Mouse (Mus musculus): ENCODE data around the gene Lmntd1. TPM values are rescaled to one million over a fixed set of nuclear protein-coding genes. Genes with fewer than 3 reads are reported as not detected.

Gene Lmntd1
- total RNA-seq, 2 experiments from 2014 or later = 0.23 to 0.29 TPM

- no peak for DNase-seq
These were observed 9.5 kb downstream of the Lmntd1 start for GRCm38 (mm10) chr6:145604648-145605047.

- DNase-seq = no peak
These were observed 10.0 kb downstream of the Lmntd1 start for GRCm38 (mm10) chr6:145604126-145604525.

GRCm38 (mm10) chr6:145598794-145599555 lies 15.1 kb downstream of the Lmntd1 start:
- DNase-seq = no peak

GRCm38 (mm10) chr6:145595905-145596304 lies 18.2 kb downstream of the Lmntd1 start:
- no peak for DNase-seq

GRCm38 (mm10) chr6:145593991-145594390 lies 20.1 kb downstream of the Lmntd1 start:
- no peak for DNase-seq

- no peak for DNase-seq
These were observed 21.6 kb downstream of the Lmntd1 start for GRCm38 (mm10) chr6:145592531-145592998.

- no peak for DNase-seq
These were observed 22.1 kb downstream of the Lmntd1 start for GRCm38 (mm10) chr6:145592036-145592435.

- DNase-seq = no peak
These were observed 22.5 kb downstream of the Lmntd1 start for GRCm38 (mm10) chr6:145591578-145591977.

GRCm38 (mm10) chr6:145590501-145591293 lies 23.4 kb downstream of the Lmntd1 start:
- DNase-seq = no peak

DNA sequence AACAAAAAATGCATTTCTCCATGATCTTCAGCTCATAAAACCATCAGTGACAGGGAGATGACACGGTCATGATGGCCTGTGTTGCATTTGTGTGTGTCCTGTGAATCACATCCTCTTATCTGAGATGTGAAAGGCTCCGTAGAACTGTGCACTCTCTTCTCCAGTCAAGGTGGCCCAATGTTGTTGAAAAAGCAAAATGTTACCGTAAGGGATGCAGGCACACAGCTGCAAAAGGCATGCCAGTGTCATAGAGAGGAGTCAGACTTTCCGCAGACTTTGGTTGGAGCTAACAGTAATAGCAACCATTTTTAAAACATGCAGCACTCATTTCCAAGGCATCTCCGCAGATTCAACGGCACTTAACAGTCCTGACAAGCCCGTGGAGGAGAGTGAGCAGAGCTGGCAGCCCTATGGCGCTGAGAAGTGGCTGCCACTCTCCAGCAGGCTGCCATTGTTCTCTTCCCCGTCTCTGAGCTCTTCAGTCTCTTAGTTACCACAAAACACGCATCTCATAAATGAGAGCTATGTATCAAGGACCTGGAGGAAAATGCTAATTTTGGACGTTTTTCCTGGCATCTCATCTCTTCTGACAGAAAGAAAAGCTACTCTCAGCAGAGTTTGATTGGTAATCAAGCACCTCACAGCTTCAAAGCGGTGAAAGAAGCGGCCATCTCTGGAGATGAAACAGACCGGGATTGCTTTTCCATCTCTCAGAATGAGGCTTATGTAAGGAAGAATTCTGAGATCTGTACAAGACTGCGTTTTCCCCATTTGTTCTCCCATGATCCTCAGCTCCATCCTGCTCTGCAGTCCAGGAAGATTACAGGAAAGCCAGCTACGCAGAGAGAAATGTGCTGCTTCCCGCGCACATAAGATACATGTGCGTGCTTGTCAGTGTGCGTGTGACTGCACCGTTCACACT lies 28.8 kb downstream of the Lmntd1 start:
- no peak for DNase-seq

DNA sequence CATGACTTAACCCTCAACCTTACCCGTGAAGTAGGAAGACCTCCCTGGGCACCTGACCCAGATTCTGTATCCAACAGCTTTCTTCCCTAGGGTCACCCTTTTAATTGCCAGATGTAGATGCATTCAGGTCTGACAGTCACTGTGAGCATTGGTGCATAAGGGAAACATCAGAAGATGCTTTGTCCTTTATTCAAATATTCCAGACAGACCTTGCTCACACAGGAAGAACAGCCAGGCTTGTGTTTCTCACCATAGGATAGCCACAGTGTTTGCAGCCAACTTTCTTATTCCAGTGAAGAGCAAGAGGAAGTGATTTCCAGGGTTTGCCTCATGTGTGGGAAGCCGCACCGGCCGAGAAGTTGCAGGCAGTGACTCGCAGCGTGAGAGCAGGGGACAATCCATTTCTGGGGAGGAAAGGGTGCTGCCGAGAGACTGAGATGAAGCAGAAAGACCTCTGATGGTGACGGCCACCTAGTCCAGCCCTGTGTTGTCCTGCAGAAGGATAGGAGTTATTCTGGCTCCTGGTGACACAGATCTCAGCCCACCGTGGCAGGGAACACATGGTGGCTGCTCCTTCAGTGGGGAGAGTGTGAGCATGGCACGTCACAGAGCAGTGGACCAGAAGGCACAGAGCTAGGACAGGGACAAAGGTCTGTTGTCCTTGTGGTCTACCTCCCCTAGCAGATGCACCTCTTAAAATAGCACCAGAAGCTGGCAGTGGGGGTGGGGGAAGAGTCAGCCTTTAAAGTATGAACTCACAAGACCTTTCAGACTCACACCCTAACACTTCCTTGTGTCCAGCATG lies 32.6 kb downstream of the Lmntd1 start:
- DNase-seq = no peak

DNA sequence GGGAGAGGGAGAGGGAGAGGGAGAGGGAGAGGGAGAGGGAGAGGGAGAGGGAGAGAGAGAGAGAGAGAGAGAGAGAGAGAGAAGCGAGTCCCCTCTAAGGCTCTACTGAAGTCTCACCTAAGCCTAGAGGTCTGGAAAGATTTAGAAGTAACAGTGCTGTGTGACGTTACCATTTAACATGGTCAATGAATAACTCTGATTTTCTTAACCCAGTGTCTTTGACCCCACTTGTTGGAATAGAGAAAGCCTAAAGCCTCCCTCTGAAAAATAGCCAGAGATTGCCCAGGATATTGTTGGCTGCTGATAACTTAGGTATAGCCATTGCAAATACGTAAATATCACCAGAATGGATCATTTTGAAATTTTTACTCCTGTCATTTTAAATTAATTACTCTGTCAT lies 34.4 kb downstream of the Lmntd1 start:
- DNase-seq = no peak

DNA sequence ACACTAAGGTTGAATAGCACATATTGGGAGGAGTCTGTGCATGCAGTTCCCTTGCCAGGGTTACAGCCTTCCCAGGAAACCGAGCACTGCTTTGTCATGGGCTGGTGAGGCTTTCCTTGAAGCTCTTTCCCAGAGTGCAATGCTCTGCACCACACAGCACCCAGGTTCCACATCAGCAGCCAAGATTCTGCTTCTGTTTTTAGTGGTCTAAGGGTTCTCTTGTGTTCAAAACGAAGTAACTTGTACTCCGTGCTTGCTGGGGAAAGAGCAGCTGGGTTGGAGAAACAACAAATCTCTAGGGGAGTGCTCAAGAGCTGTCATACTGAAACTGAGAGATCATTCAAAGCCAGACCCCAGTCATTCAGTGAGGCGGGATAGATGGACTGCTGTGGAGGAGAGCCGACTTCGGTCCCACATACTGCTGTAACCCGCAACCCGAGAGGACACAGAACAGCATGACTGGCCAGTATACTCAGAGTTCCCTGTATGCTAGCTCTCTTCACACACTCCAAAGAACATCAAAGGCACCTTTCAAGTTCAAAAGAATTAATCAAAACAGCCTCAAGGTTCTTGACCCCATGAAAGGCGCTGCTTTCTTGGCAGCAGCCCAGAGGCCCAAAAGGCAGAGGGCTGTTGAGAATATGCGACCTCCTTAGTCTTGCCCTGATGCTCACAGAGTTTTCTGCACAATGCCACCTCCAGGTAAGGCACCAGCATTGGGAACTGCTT lies 35.5 kb downstream of the Lmntd1 start:
- no peak for DNase-seq

GRCm38 (mm10) chr6:145576762-145577161 lies 37.4 kb downstream of the Lmntd1 start:
- DNase-seq = no peak

DNA sequence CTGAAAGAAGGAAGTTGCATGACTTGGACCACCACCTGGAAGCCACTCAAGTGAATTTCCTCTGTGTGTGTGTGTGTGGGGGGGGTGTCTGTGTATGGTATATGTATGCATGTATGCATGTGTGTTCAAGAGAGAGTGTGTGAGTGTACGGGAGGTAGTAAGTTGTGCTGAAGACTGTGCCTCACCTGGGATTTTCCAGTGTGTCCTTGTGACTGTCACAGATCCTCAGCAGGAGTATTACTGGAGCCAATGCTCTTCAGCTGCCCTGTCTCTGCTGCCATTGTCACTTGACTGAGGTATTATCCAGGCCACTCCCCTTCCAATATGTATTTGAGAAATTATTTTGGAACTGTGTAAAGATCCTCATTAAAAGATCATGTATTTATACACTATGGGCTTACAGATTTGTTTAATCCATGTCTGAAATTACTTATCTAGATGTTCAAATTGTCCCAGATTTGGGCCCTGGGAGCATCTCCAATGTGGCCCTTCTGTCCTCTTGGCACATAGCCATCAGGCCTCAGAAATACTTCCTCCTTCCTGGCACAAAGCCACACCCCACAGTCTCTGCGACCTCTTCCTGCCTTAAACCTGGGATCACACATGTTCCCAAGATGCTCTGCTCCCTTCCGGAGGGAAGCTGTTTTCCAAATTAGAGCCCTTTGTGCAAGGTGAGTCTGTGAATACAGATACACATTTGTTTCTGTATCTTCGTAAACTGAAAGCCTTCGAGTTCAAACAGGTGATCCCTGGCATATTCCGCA lies 40.7 kb downstream of the Lmntd1 start:
- DNase-seq = no peak

GRCm38 (mm10) chr6:145568701-145569100 lies 45.4 kb downstream of the Lmntd1 start:
- no peak for DNase-seq

- no peak for DNase-seq
These were observed 46.3 kb downstream of the Lmntd1 start for GRCm38 (mm10) chr6:145567832-145568231.

DNA sequence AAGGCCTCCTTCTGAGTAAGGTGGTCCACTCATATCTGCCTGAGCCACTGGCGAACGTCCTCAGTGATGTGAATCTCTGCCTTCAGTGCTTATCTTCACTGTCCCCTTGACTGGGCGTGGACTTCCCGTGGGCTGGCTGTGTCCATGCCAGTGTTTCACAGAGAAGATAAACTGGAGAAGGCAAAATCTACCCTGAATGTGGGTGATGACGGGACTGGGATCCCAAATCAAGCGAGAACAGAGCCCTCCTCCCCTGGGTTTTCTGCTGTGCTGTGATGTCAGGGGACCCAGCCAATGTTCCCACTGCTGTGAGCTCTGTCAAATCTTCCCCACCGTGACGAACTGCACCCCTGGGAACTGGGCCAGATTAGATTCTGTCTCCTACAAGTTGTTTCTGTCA lies 46.8 kb downstream of the Lmntd1 start:
- DNase-seq = no peak

GRCm38 (mm10) chr6:145565663-145566062 lies 48.5 kb downstream of the Lmntd1 start:
- no peak for DNase-seq

DNA sequence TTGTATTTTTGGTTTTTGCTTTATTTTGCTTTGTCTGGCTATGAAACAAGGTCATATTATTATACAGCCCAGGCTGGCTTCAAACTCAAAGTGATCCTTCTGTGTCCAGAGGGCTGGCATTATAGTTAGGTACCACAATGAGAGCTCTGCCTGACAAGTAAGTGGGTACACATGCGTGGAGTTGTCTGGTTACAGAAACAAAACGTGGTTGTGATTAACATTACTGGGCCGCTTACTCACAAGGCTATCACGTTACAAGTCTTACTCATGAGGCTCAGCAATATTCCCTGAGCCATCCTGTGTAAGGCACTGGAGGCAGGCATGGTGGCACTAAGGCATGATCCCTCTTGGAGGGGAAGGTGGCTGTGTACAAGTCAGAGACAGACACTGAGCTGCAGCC lies 49.4 kb downstream of the Lmntd1 start:
- DNase-seq = no peak
